Mouse (Mus musculus) erythroblast, embryonic 14.5 days (primary cell): ENCODE measurements around the gene Skp1a.

Source experiments
- GATA1 ChIP-seq: IDR thresholded peaks from 2 replicates; pipeline ENCODE4 v1.6.1; 2012; ENCODE audit warnings: low read length, inconsistent platforms, mixed read lengths
- TAL1 ChIP-seq: IDR thresholded peaks from 3 replicates; pipeline ENCODE4 v1.6.1; 2012; ENCODE audit warnings: low read length, inconsistent platforms, mixed read lengths

DNA sequence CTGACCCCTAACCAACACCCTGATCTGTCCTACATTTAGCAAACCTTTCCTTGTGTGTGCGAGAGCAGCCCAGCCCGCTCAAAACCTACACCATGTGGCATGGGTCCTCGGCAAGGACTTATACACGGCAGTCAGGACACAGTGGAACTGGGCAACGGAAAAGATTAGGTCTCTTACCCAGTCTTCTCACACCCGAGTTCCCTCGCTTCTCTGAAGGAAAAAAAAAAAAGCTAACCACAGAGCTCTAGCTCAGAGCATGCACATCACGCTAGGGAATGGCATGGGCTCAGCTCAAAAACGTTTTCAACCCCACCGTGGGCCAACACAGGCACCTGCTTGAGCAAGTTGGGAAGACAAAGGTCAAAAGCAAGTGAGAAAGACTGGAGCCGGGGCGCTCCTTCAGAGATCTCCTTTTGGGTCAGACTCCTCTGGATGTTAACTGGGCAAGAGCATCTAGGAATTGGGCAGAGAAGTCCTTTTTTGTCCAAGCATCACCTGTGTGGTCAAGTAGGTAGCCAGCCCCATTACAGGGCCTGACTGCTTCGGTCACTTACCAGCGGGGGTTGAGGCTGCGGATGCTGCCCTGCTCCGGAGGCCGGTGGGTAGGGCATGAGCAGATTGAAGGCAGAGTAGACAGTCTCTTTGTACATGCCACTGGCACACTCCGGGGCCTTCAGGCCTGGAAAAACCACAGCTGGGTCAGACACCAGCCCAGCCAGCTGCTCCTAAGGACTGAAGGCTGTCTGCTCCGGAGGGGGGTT is 50.0 kb downstream of the Skp1a start:
- no peak for TF ChIP-seq GATA1
- TF ChIP-seq TAL1 = no peak
